Mouse (Mus musculus): ENCODE data around the gene Tmem9.

Gene Tmem9

GRCm38 (mm10) chr1:136081161-136081560, 73.2 kb downstream of the Tmem9 start:
- DNase-seq (ENCODE audit: extremely low spot score, low spot score) = no peak

Measured in neural tube, embryonic 10.5 days (tissue).